Mouse (Mus musculus): ENCODE data around the gene Ascc2.

Ascc2 gene

DNA sequence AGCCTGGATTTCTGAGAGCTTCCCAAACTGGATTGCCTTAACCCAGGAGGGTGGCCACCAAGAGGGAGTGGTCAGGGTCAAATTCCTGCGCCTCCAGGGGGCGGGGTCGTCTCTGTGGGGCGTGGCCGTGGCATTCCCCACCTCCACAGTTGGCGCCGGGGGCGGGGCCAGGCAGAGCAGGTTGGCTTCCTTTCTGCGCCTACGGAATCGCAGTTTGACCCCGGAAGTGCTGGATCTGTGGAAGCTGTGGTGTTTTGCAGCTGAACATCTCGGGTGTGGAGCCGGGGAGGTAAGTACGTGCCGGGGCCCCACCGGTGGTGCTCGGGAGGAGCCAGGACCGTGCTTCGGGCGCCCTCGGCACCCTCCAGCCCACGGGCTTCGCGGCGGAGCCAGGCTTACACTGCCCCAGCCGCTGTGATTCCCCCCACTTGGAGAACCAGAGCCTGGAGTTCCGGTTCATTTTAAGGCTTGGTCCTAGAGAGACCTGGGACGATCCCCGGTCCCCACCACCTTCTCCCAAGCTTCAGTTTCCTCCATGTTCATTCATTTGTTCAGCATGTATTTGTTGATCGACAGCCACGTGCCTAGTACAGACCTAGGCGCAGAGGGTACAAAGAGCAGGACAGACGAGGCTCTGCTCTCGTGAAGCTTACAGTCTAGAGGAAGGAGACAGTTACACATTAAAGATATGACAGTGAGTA, at the start of gene Ascc2:
Gene Ascc2, plus strand, starts transcription at position 214 of the 701 bp plus-strand sequence.
- DNase-seq (ENCODE audit: low spot score in 2 of 2) = peak; percentile 79 to 86

- no peak for DNase-seq (ENCODE audit: low spot score in 2 of 2)
These were observed 45.7 kb upstream of the Ascc2 start for GRCm38 (mm10) chr11:4591811-4592210.

GRCm38 (mm10) chr11:4593491-4593848, 44.1 kb upstream of the Ascc2 start:
- no peak for DNase-seq (ENCODE audit: low spot score in 2 of 2)

DNA sequence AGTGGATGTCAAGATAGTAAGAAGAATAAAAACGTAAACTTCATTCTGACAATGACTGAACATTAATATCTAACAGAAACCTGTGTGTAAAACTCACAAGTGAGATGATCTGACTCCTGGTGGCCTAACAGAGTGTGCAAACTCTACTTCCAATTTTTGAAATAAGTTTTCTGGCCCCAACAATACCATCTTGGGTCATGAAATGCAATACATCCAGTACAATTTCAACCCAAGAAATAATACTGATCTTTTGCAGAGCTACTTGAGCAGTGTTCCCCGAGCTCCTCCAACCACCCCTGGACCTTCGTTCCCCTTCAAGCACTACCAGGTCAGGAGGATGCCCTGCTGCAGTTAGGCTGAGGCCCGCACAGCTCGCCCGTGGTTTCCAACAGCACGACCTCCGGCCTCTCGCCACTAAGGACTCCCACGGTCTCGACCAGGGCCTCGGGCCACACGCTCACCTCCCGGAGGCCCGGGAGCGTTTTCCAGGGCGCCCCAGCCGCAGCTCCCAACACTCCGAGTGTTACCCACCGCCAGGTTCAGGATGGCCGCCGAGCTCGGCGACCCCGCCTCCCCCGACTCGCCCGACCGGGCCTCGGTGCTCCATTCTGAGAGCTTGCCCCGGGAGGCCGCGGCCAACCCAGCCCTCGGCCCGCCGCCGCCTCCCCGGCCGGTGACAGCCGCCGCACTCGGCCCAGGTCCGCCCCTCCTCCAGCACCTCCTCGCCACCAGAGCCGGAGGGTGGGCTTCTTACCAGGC, 43.5 kb upstream of the Ascc2 start:
- DNase-seq (ENCODE audit: low spot score in 2 of 2) = no peak

DNA sequence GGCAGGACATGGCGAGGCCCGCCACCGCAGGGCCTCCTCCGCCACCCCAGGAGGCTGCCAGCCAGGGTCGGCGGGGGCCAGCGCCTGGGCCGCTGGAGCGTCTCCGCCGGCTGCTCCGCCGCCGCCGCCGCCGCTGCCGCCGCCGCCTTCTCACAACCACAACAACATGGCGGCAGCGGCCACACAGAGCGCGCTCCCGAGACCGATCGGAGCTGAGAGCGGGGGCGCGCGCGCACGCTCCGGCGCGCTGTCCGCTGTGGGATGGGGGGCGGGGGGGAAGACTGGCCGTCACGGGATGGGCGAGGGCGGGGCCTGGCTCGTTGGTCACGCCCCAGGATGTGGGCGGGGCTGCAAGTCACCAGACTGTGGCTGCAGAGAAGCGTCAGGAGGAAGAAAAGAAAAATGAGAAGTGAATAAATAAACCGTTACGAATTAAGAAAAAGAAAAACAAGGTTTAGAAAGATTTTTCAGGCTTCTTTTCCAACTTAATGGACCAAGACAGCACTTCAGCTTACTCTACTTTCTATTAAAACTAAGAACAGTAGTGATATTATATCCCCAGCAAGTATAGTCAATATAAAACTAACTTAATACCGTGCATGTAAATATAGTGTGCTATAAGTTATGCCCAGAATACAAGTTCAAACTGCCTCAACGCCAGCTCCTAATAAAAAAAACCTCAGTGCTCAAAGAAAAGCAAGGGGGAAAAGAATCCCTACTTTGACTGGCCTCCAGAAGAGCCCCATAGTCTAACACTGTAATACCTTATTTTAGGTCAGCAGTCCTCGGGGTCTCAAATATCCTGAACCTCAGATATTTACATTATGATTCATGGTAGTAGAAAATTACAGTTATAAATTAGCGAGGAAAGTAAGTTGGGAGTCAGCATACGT, 42.7 kb upstream of the Ascc2 start, which contains the start of gene Mtmr3:
Gene Mtmr3, minus strand, starts transcription at position 256 of the 893 bp plus-strand sequence.
- peak; percentile 85 to 92 for DNase-seq (ENCODE audit: low spot score in 2 of 2)

DNA sequence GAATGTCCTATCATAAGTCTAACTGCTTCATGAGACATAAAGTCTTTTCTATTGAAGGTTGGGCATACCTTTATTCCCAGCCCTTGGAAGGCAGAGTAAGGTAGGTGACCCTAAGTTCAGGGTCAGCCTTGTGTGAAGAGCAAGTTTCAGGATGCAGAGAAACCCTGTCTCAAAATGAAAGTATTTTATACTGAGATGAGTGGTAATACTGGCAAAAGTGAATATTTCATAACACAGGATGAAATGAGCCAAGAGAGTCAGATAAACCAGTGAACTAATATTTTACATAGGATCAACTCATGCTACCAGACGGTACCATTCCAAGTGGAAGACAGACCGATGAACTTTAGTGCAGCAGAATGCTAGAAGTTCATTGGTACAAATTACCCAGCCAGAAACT, 39.1 kb upstream of the Ascc2 start:
- DNase-seq (ENCODE audit: low spot score in 2 of 2) = no peak

- DNase-seq (ENCODE audit: low spot score in 2 of 2) = no peak
These were observed 37.6 kb upstream of the Ascc2 start for GRCm38 (mm10) chr11:4599916-4600315.

DNA sequence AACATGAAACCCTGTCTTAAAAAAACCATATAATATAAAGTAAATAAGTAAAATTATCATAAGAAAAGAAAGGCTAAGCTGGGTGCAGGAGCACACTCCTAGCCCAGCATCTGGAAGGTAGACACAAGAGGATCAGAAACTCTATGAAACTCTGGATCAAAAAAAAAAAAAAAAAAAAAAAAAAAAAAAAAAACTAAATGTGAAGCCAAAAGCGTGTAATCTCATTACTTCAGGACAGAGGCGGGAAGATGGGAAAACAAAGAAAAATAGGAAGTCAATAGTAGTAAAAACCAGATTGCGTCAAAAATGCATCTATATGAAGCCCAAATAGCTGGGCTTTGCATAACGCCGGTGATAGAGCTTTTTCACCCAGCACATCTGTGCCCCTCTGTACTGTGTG, 35.7 kb upstream of the Ascc2 start:
- no peak for DNase-seq (ENCODE audit: low spot score in 2 of 2)

GRCm38 (mm10) chr11:4602691-4603441, 34.7 kb upstream of the Ascc2 start:
- peak in 1 of 2 experiments; percentile 16 for DNase-seq (ENCODE audit: low spot score in 2 of 2)

DNA sequence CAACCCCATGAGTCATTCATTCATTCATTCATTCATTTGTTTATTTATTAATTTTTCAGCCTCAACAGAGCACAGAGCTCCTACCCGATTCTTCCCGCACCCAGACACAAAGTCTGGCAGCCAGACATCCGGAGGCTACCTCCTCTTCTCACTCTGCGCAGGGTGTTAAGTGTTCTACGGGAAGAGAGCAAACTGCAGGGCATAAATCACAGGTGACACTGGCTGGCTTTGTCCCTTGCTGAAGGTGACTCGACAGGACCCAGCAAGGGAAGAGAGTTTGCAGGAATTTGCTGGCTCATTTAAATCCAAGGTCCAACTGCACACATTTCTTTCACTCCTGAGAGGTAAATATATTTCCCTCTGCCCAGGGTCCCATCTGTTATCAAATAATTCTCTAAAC, 33.1 kb upstream of the Ascc2 start:
- no peak for DNase-seq (ENCODE audit: low spot score in 2 of 2)

DNA sequence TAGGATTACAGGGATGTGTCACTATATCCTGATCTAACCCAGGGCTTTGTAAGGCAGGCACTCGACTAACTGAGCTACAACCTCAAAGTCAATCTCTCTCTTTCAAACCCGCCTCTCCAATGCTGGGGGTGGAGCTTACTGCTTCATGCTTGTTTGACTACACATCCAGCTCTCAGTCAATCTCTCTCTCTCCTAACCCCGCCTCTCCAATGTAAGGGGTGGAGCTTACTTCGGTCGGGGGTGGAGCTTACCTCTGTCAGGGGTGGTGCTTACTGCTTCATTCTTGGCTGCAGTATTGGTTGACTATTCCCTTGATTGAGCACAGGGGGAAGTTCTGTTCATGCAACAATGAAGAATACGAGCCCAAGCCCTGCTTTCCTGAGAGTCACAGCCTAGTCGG, 32.1 kb upstream of the Ascc2 start:
- no peak for DNase-seq (ENCODE audit: low spot score in 2 of 2)

DNA sequence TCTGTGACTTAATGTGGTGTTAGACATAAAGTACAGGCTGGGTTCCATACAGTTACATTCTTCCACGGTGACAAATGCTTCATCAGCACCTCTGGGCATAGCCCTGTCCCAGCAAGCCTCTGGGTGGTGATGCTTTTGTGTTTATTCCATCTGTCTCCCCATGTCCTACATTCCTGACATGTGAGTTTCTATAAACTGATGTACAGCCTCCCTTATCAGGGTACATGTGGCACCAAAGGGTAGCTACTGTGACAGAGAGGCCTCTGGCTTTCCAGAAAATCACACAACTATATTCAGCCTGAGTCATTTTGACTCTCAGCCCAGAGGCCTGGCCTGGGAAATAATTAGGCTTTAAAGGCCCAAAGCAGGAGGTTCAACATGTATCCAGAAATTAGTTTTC, 31.0 kb upstream of the Ascc2 start:
- DNase-seq (ENCODE audit: low spot score in 2 of 2) = no peak

- DNase-seq (ENCODE audit: low spot score in 2 of 2) = no peak
These were observed 25.6 kb upstream of the Ascc2 start for GRCm38 (mm10) chr11:4611904-4612303.

GRCm38 (mm10) chr11:4620017-4620485, 17.5 kb upstream of the Ascc2 start, which contains the start of gene Gm11032:
Gene Gm11032 (plus strand): TSS chr11:4620067.
- DNase-seq (ENCODE audit: low spot score in 2 of 2) = no peak

DNA sequence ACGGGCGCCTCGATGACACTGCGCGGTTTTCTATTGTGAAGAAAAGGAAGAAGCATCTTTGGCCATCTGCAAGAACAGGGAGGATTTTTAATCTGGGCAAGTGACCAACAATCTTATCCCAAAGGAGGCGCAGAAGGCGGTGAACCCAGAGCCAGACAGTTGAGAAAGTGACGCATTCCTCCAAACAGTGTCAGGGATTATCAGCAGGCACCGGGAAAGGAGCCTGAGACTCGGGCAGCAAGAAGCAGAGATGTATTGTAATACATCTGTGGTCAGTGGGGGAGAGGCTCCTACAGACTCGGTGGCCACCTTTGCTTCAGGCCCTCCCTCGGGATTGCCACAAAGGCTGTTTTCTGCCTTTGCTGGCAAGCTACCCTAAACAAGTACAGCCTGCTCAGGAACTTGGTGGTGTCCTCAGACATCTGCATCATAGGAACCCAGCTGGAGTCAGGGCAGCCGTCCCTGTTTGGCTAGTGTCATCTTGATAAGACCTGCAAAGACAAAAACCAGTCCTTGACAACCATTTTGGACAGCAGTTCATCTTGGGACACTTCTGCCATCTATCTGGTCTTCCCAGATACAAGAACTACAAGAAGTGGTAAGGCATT, 16.9 kb upstream of the Ascc2 start:
- no peak for DNase-seq (ENCODE audit: low spot score in 2 of 2)

DNA sequence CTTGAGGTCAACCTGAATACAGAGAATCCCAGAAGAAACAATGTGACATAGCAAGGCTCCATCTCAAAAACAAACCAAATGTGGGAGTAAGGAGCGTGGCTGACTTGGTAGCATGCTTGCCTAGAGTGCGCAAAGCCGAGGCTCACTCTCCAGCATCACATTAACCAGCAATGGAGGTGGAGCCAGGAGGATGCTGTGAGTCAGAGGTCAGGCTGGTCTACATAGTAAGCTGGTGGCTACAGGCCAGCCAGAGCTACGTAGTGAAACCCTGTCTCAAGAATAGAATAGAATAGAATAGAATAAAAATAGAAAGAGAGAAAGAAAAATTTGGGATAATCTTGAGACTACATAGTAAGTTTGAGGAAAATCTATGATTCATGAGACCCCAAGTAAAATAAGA, 15.7 kb upstream of the Ascc2 start:
- DNase-seq (ENCODE audit: low spot score in 2 of 2) = no peak

- no peak for DNase-seq (ENCODE audit: low spot score in 2 of 2)
These were observed 15.0 kb upstream of the Ascc2 start for GRCm38 (mm10) chr11:4622442-4622986.

DNA sequence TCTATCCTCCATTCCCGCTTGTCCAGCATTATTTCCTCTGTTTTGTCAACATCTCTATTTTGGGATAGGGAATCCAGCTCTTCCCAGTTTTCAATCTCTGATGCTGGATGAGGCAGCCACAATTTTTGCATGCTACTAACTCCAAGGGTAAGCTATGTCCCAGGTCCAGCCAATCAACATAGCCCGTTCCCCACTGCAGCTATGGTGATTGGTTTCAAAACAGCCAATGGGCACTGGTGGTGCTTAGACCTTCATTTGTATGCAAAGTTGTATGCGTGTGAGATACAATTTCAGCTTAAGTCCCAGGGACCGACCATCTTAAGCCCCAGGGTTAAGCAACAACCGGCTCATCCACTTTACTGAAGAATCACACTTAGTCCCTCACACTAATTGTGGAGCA, 14.6 kb upstream of the Ascc2 start:
- no peak for DNase-seq (ENCODE audit: low spot score in 2 of 2)

GRCm38 (mm10) chr11:4625931-4626330, 11.6 kb upstream of the Ascc2 start:
- DNase-seq (ENCODE audit: low spot score in 2 of 2) = no peak

GRCm38 (mm10) chr11:4627636-4628035, 9.9 kb upstream of the Ascc2 start:
- no peak for DNase-seq (ENCODE audit: low spot score in 2 of 2)

DNA sequence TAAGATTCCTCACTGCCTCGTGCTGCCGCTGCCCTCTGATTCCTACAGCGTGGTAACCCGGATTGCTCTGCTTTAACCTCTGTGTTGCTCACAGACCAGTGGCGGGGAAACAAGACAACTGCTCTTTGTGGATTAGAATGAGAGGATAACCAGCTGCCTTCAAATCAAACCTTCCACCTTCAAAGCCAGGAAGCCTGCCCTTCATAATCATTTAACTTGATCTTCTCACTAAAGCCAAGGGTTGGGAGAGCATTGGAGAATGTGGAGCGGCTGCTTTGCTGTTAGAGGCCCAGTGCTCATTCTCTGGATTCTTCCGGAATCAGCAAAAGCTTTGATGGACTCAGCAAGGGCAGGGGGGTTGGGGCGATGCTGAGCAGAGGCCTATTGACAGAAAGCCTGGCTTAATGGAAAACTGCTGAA, 7.7 kb upstream of the Ascc2 start:
- no peak for DNase-seq (ENCODE audit: low spot score in 2 of 2)
